Mouse (Mus musculus): ENCODE data around the gene Cenps. TPM values are rescaled to one million over a fixed set of nuclear protein-coding genes. Genes with fewer than 3 reads are reported as not detected.

Cenps gene
- polyA plus RNA-seq, 1 experiment from 2014 or later = 35.5 TPM

GRCm38 (mm10) chr4:149080111-149080510 is 57.3 kb downstream of the Cenps start:
- no peaks in the 10 kb centered on the region for H3K36me3 ChIP-seq (ENCODE audit: control insufficient read depth, insufficient read depth, low read length)
- H3K9me3 ChIP-seq (ENCODE audit: control insufficient read depth, low read length) = no peaks in the 10 kb centered on the region
- no peak overlapping the region for H3K4me2 ChIP-seq (ENCODE audit: low read depth, low read length)
- no peaks in the 10 kb centered on the region for H3K27me3 ChIP-seq (ENCODE audit: control insufficient read depth, insufficient read depth, low read depth, low read length)
- no peak overlapping the region for H3K27ac ChIP-seq (ENCODE audit: low read length)
- no peak overlapping the region for H3K4me3 ChIP-seq (ENCODE audit: low read length)
- ATAC-seq (ENCODE audit: low read depth) = no peak
- H3K9ac ChIP-seq (ENCODE audit: low read length) = no peak overlapping the region
- 72% methylated on average over 8 of the region's 8 CpGs for WGBS
- H3K4me1 ChIP-seq (replicated peaks; ENCODE audit: control insufficient read depth, insufficient read depth, low read length) = peaks cover 18% of the 10 kb centered on the region

DNA sequence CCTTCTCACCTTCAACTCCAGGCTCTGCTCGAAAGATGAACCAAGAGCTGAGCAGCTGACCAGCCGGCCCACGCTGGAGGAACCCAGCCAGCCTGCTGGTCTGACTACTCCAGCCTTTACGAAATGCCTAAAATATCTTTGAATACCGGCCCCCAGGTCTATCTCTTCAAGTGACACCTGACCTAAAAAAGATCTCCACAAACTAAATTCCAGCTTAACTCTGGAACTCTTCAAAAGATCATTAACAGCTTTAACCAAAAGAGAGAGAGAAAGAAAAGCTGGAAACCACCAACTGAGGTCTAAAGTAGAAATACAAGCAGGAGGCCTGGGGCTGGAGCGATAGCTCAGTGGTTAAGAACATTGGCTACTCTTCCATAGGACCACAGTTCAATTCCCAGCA is 57.8 kb downstream of the Cenps start:
- Histone ChIP-seq H3K4me1 (replicated peaks; ENCODE audit: control insufficient read depth, insufficient read depth, low read length) (peaks cover 18% of the 10 kb centered on the region), H3K4me3 (ENCODE audit: low read length) (no peak overlapping the region)

GRCm38 (mm10) chr4:149078261-149078660 is 59.2 kb downstream of the Cenps start:
- Histone ChIP-seq H3K4me1 (replicated peaks; ENCODE audit: control insufficient read depth, insufficient read depth, low read length) (peaks cover 20% of the 10 kb centered on the region), H3K27me3 (ENCODE audit: control insufficient read depth, insufficient read depth, low read depth, low read length) (no peaks in the 10 kb centered on the region), H3K4me2 (ENCODE audit: low read depth, low read length) (no peak overlapping the region), H3K27ac (ENCODE audit: low read length) (no peak overlapping the region), H3K9ac (ENCODE audit: low read length) (no peak overlapping the region), H3K4me3 (ENCODE audit: low read length) (no peak overlapping the region), H3K36me3 (ENCODE audit: control insufficient read depth, insufficient read depth, low read length) (no peaks in the 10 kb centered on the region), H3K9me3 (ENCODE audit: control insufficient read depth, low read length) (no peaks in the 10 kb centered on the region)
- ATAC-seq (ENCODE audit: low read depth) = no peak
- WGBS = 55% methylated on average over 4 of the region's 4 CpGs

More for the DNA sequence above, 57.8 kb downstream of the Cenps start:
- no peaks in the 10 kb centered on the region for H3K36me3 ChIP-seq (ENCODE audit: control insufficient read depth, insufficient read depth, low read length)
- 68% methylated on average over 6 of the region's 6 CpGs for WGBS
- no peak overlapping the region for H3K4me2 ChIP-seq (ENCODE audit: low read depth, low read length)
- H3K9me3 ChIP-seq (ENCODE audit: control insufficient read depth, low read length) = no peaks in the 10 kb centered on the region
- H3K27me3 ChIP-seq (ENCODE audit: control insufficient read depth, insufficient read depth, low read depth, low read length) = no peaks in the 10 kb centered on the region
- no peak overlapping the region for H3K27ac ChIP-seq (ENCODE audit: low read length)
- no peak overlapping the region for H3K9ac ChIP-seq (ENCODE audit: low read length)
- no peak for ATAC-seq (ENCODE audit: low read depth)

Other genes with a start within 250 kb of the Cenps start
- 47.5 and 48.8 TPM in 2 replicates for gene Pex14, start 37.8 kb downstream of the Cenps start, polyA plus RNA-seq (2015; fragmentation: Nextera tagmentation; extraction: Ambion mirVana)
- gene Dffa, start 33.5 kb downstream of the Cenps start, polyA plus RNA-seq (2015; fragmentation: Nextera tagmentation; extraction: Ambion mirVana) = 33.2 and 33.9 TPM in 2 replicates
- gene Cort, start 10.9 kb downstream of the Cenps start, polyA plus RNA-seq (2015; fragmentation: Nextera tagmentation; extraction: Ambion mirVana) = 0.44 TPM in 1 of 2 replicates, not detected in the other
- 108 and 115 TPM in 2 replicates for gene Pgd, start 29.1 kb upstream of the Cenps start, polyA plus RNA-seq (2015; fragmentation: Nextera tagmentation; extraction: Ambion mirVana)
- 31.1 and 32.5 TPM in 2 replicates for gene Kif1b, start 170.1 kb upstream of the Cenps start, polyA plus RNA-seq (2015; fragmentation: Nextera tagmentation; extraction: Ambion mirVana)